Mouse (Mus musculus) brain, embryonic 14.5 days (tissue): ENCODE measurements at regions not wholly inside any gene's neighbourhood (a gene's known extent, or its start where the extent isn't known, plus 50 kb on each side); places are given as distances from the start of the nearest gene placed in this dataset.

Source experiments
- CTCF ChIP-seq: fragments of 200-500 bp; IDR thresholded peaks from 2 replicates; pipeline ENCODE4 v1.5.1; 2012; ENCODE audit warnings: inconsistent platforms, mild to moderate bottlenecking, moderate library complexity, borderline replicate concordance; ENCODE audit not compliant: insufficient read depth, insufficient read length; ENCODE audit errors: extremely low read depth
- POLR2A ChIP-seq: fragments of 200-500 bp; IDR thresholded peaks from 2 replicates; pipeline ENCODE4 v1.6.1; 2012; ENCODE audit warnings: mild to moderate bottlenecking, inconsistent platforms, borderline replicate concordance; ENCODE audit not compliant: poor library complexity, insufficient read depth, insufficient read length, severe bottlenecking; ENCODE audit errors: extremely low read depth

- TF ChIP-seq POLR2A (no peak), CTCF (no peak)
Observed at GRCm38 (mm10) chr17:84061621-84062020, 126.1 kb downstream of the Zfp36l2 start.
